In the genomic region with DNA sequence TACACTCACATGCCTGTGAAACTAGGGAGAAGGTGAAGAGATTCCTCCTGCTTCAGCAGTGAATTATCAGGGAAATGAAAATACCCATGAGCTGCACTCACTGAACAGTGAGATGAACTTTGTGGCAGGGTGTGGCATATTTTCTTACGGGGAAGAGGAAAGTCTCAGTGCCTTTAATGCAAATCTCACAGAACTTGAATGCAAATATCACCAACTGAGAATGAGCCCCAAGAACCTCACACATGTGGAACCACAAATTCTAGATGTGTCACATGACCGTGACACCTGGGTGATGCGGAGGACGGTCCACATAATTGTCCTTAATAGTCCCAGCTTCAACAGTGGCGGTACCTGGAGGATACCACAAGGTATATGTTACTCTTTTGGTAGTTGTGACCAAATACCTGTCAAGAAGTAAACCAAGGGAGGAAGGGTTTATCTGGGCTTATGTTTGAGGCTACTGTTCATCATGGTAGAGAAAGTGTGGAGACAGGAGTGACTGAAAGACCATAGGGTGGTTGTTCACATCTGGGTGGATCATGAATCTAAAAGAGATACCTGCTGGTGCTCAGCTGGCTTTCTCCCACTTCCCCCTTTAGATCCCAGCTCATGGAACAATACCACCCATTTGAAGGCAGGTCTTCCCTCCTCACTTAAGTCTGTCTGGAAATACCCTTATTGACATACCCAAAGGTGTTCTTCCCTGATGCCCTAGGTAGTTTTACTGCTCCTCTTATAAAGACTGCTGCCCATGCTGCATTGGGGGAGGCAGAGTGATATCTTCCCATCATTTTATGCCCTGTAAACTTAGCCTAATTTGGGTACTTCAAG, we compare ENCODE assay signal across 23 mouse cellular contexts. TPM values are rescaled to one million over a fixed set of nuclear protein-coding genes. Genes with fewer than 3 reads are reported as not detected.
A peak's percentile ranks its signal among the peaks of the same experiment; 100 is the strongest.
DNase-seq lines count a peak whose midpoint lies in the region; ATAC-seq and TF ChIP-seq lines count a peak whose summit lies in the region.
"Had no signal": no experiment of that assay in that cellular context is flagged by ENCODE, and none has a peak within 500 bp of the region (broad histone marks: within the 10 kb centered on the region; RNA-seq: fewer than 3 reads in every experiment).

A gene (minus strand): TSS at position 51 of the 831 bp plus-strand sequence.

- no peaks in the 10 kb centered on the region for H3K36me3 ChIP-seq in heart, embryonic 12.5 days
- no peaks in the 10 kb centered on the region for H3K36me3 ChIP-seq in intestine, postnatal 0 days (ENCODE audit: control insufficient read depth, insufficient read depth)
- no peaks in the 10 kb centered on the region for H3K36me3 ChIP-seq in splenic B cell, adult 2 months (ENCODE audit: control insufficient read depth, insufficient read depth, low read length, poor library complexity, severe bottlenecking)
- no peaks in the 10 kb centered on the region for H3K36me3 ChIP-seq in lung, postnatal 0 days (ENCODE audit: insufficient read depth, low read length)
- H3K36me3 ChIP-seq: forebrain, embryonic 10.5 days; heart, embryonic 13.5 days; hindbrain, embryonic 12.5 days; hindbrain, embryonic 15.5 days had no signal

- TF ChIP-seq CTCF in intestine, postnatal 0 days (IDR thresholded peaks at IDR 0.05; ENCODE audit: low read depth) = no peak
- TF ChIP-seq CTCF in lung, postnatal 0 days (IDR thresholded peaks at IDR 0.05) = no peak

- peak; percentile 55 for DNase-seq in heart, adult 11 months
- peak; percentile 11 for DNase-seq in splenic B cell, adult 2 months (ENCODE audit: low read depth, low spot score)
- DNase-seq in lung, postnatal 0 days (ENCODE audit: low spot score) = no peak
- DNase-seq in spleen, adult 12 weeks (ENCODE audit: low spot score) = no peak
- DNase-seq: adrenal gland, adult 2 months; adrenal gland, postnatal 14 days; B cell, adult 2 months; cerebellum, adult 11-12 months; cerebellum, adult 8-10 months; cerebellum, postnatal 10 days; gastrocnemius, postnatal 14 days; heart, adult 18-20 months had no signal

- WGBS in heart, embryonic 12.5 days = 80% methylated on average over 5 of the region's 5 CpGs
- WGBS in intestine, postnatal 0 days = 59% methylated on average over 5 of the region's 5 CpGs
- 87% methylated on average over 5 of the region's 5 CpGs for WGBS in lung, postnatal 0 days

- H3K4me3 ChIP-seq in heart, embryonic 12.5 days = no peak within 1 kb of the TSS
- no peak within 1 kb of the TSS for H3K4me3 ChIP-seq in intestine, postnatal 0 days (ENCODE audit: low read depth, low read length)
- no peak within 1 kb of the TSS for H3K4me3 ChIP-seq in lung, postnatal 0 days (ENCODE audit: low read depth, low read length)
- H3K4me3 ChIP-seq: forebrain, embryonic 10.5 days; forebrain, embryonic 13.5 days; heart, embryonic 13.5 days; hindbrain, embryonic 12.5 days; hindbrain, embryonic 15.5 days had no signal

- H3K4me1 ChIP-seq in heart, embryonic 12.5 days (replicated peaks) = no peaks in the 10 kb centered on the region
- H3K4me1 ChIP-seq in intestine, postnatal 0 days (replicated peaks; ENCODE audit: control insufficient read depth, insufficient read depth, low read length) = peaks cover 6% of the 10 kb centered on the region; the same call in 1 of the 2 replicates
- H3K4me1 ChIP-seq in lung, postnatal 0 days (ENCODE audit: insufficient read depth, low read depth, low read length) = no peaks in the 10 kb centered on the region
- H3K4me1 ChIP-seq: forebrain, embryonic 10.5 days; forebrain, embryonic 13.5 days; heart, embryonic 13.5 days; hindbrain, embryonic 12.5 days; hindbrain, embryonic 15.5 days had no signal

- H3K9ac ChIP-seq in heart, embryonic 12.5 days = no peak within 1 kb of the TSS
- H3K9ac ChIP-seq in intestine, postnatal 0 days (ENCODE audit: low read depth, low read length) = peak within 1 kb of the TSS; percentile 22; the same call in 1 of the 2 replicates
- no peak within 1 kb of the TSS for H3K9ac ChIP-seq in lung, postnatal 0 days (replicated peaks; ENCODE audit: low read depth)
- H3K9ac ChIP-seq: forebrain, embryonic 13.5 days; heart, embryonic 13.5 days; hindbrain, embryonic 12.5 days; hindbrain, embryonic 15.5 days had no signal

- no peak for ATAC-seq in heart, embryonic 12.5 days (ENCODE audit: insufficient number of reproducible peaks, low FRiP score)
- ATAC-seq in intestine, postnatal 0 days = peak; percentile 19; the same call in 1 of the 2 replicates
- ATAC-seq in lung, postnatal 0 days = no peak
- ATAC-seq: forebrain, embryonic 13.5 days; forebrain, embryonic 16.5 days had no signal

- no peak for TF ChIP-seq EP300 in lung, postnatal 0 days (IDR thresholded peaks at IDR 0.05)

- H3K27me3 ChIP-seq in heart, embryonic 12.5 days (replicated peaks) = peaks cover 12% of the 10 kb centered on the region; the same call in 1 of the 2 replicates
- H3K27me3 ChIP-seq in intestine, postnatal 0 days (replicated peaks; ENCODE audit: control insufficient read depth, insufficient read depth, low read length) = no peaks in the 10 kb centered on the region
- no peaks in the 10 kb centered on the region for H3K27me3 ChIP-seq in splenic B cell, adult 2 months (ENCODE audit: control insufficient read depth, insufficient read depth, low read length, poor library complexity, severe bottlenecking)
- H3K27me3 ChIP-seq in lung, postnatal 0 days (replicated peaks; ENCODE audit: insufficient read depth, low read length) = no peaks in the 10 kb centered on the region
- H3K27me3 ChIP-seq: hindbrain, embryonic 15.5 days had no signal

- no peak within 1 kb of the TSS for H3K27ac ChIP-seq in heart, embryonic 12.5 days (ENCODE audit: poor library complexity, severe bottlenecking)
- peak within 1 kb of the TSS; percentile 73 for H3K27ac ChIP-seq in intestine, postnatal 0 days (ENCODE audit: low read depth, low read length)
- H3K27ac ChIP-seq in lung, postnatal 0 days (ENCODE audit: low read length) = no peak within 1 kb of the TSS
- H3K27ac ChIP-seq: forebrain, embryonic 10.5 days; forebrain, embryonic 13.5 days; heart, embryonic 13.5 days; hindbrain, embryonic 12.5 days; hindbrain, embryonic 15.5 days had no signal

- no peaks in the 10 kb centered on the region for H3K9me3 ChIP-seq in heart, embryonic 12.5 days (replicated peaks)
- H3K9me3 ChIP-seq in intestine, postnatal 0 days (ENCODE audit: control insufficient read depth) = no peaks in the 10 kb centered on the region
- H3K9me3 ChIP-seq in lung, postnatal 0 days (ENCODE audit: low read length) = no peaks in the 10 kb centered on the region
- H3K9me3 ChIP-seq: forebrain, embryonic 10.5 days; forebrain, embryonic 13.5 days; heart, embryonic 13.5 days; hindbrain, embryonic 12.5 days; hindbrain, embryonic 15.5 days had no signal

- no peak within 1 kb of the TSS for H3K4me2 ChIP-seq in heart, embryonic 12.5 days
- peak within 1 kb of the TSS; percentile 46 for H3K4me2 ChIP-seq in intestine, postnatal 0 days (replicated peaks; ENCODE audit: low read depth)
- H3K4me2 ChIP-seq in lung, postnatal 0 days (replicated peaks; ENCODE audit: low read depth, low read length) = no peak within 1 kb of the TSS
- H3K4me2 ChIP-seq: forebrain, embryonic 13.5 days; heart, embryonic 13.5 days; hindbrain, embryonic 12.5 days; hindbrain, embryonic 15.5 days had no signal

RNA-seq across cellular contexts. Expression of the gene that starts here (rescaled TPM):
- polyA plus RNA-seq in heart, embryonic 12.5 days (2016; fragmentation: Nextera tagmentation; extraction: Ambion mirVana) = not detected in 2 replicates
- 6.8 TPM in 2 replicates for polyA plus RNA-seq in intestine, postnatal 0 days (2015; fragmentation: Nextera tagmentation; extraction: Ambion mirVana)
- not detected in 2 replicates for polyA plus RNA-seq in lung, postnatal 0 days (2015; fragmentation: Nextera tagmentation; extraction: Ambion mirVana)
- polyA plus RNA-seq: brain, embryonic 14.5 days; embryonic facial prominence, embryonic 11.5 days; embryonic facial prominence, embryonic 14.5 days; forebrain, embryonic 10.5 days; forebrain, embryonic 13.5 days; forebrain, embryonic 16.5 days; heart, embryonic 13.5 days; hindbrain, embryonic 12.5 days had no signal

Comparison
In these comparisons a context has a peak if more than half of its experiments do, and no peak if none do; other contexts are left out.
1. DNase-seq: peak in heart, adult 11 months (single experiment) and splenic B cell, adult 2 months (single experiment); none in lung, postnatal 0 days (single experiment) and spleen, adult 12 weeks (single experiment).